Mouse (Mus musculus) CH12.LX (cell line): Measurements from ENCODE around the gene Rel. TPM values are rescaled to one million over a fixed set of nuclear protein-coding genes. Genes with fewer than 3 reads are reported as not detected.
"Not testable (repeated sequence)": the region's sequence is repeated elsewhere in the genome, so short reads cannot be mapped to it uniquely, and the experiment has no call there.

Experiments used
- DNase-seq: peaks from one replicate; pipeline ENCODE4 v3.0.0-alpha.2; 2013; ENCODE audit errors: extremely low read depth
- H3K27ac ChIP-seq: 2 replicates; pipeline ENCODE4 v1.5.1; 2012; ENCODE audit warnings: low read depth, mild to moderate bottlenecking, control low read depth, moderate library complexity; ENCODE audit not compliant: insufficient read depth
- H3K27me3 ChIP-seq: replicated peaks from 2 replicates; pipeline ENCODE3; 2012; ENCODE audit warnings: inconsistent platforms
- H3K36me3 ChIP-seq, 2 experiments: replicated peaks in 1 of 2; 2 replicates each; pipeline versions ENCODE3 to v1.6.1; 2012; ENCODE audit warnings: inconsistent platforms in 1 of 2, low read length in 1 of 2, mild to moderate bottlenecking in 1 of 2, mixed read lengths in 1 of 2, moderate library complexity in 1 of 2; ENCODE audit not compliant: control insufficient read depth in 1 of 2, insufficient read depth in 1 of 2
- H3K4me1 ChIP-seq, 2 experiments: 2 replicates each; pipeline ENCODE4 v1.6.1; 2012; ENCODE audit warnings: inconsistent platforms in 1 of 2, moderate library complexity in 1 of 2; ENCODE audit not compliant: insufficient read depth in 2 of 2, control insufficient read depth in 1 of 2
- H3K4me2 ChIP-seq: 2 replicates; pipeline ENCODE4 v1.6.1; 2012; ENCODE audit warnings: low read depth, mild to moderate bottlenecking, control low read depth; ENCODE audit not compliant: poor library complexity, insufficient read depth, severe bottlenecking
- H3K4me3 ChIP-seq, 3 experiments: fragments of 150-350 bp in 1 of 3; sonication (generic) in 1 of 3; replicated peaks in 1 of 3; 2 replicates each; pipeline versions ENCODE3 to v1.5.1; 2011 to 2012; ENCODE audit warnings: low read depth in 2 of 3, low read length in 2 of 3, mild to moderate bottlenecking in 2 of 3, moderate library complexity in 2 of 3, control low read depth in 1 of 3, improper control_type of control experiment in 1 of 3, inconsistent platforms in 1 of 3, mixed read lengths in 1 of 3; ENCODE audit not compliant: poor library complexity in 1 of 3
- H3K79me2 ChIP-seq: replicated peaks from 2 replicates; pipeline ENCODE4 v1.6.1; 2012; ENCODE audit warnings: mild to moderate bottlenecking, moderate library complexity; ENCODE audit not compliant: control insufficient read depth, poor library complexity, insufficient read depth, severe bottlenecking; ENCODE audit errors: extremely low read depth
- H3K9ac ChIP-seq: 2 replicates; pipeline ENCODE4 v1.6.1; 2012; ENCODE audit warnings: low read depth, mild to moderate bottlenecking, control low read depth, moderate library complexity; ENCODE audit not compliant: insufficient read depth
- H3K9me3 ChIP-seq: replicated peaks from 2 replicates; pipeline ENCODE3; 2012; ENCODE audit warnings: low read length, inconsistent platforms, mixed read lengths
- BHLHE40 ChIP-seq: IDR thresholded peaks from 2 replicates; pipeline ENCODE4 v1.6.1; 2011; ENCODE audit warnings: mild to moderate bottlenecking, low read depth, low read length, improper control_type of control experiment
- CHD2 ChIP-seq: IDR thresholded peaks from 2 replicates; pipeline ENCODE4 v1.6.1; 2011; ENCODE audit warnings: low read length, improper control_type of control experiment
- EP300 ChIP-seq: IDR thresholded peaks from 2 replicates; pipeline ENCODE4 v1.6.1; 2011; ENCODE audit warnings: low read length, improper control_type of control experiment
- ETS1 ChIP-seq: conservative IDR thresholded peaks from 2 replicates; pipeline ENCODE4 v1.6.1; 2012; ENCODE audit warnings: low read depth, mild to moderate bottlenecking, inconsistent platforms, low read length, improper control_type of control experiment, moderate library complexity
- GABPA ChIP-seq: IDR thresholded peaks from 2 replicates; pipeline ENCODE4 v1.6.1; 2012; ENCODE audit warnings: low read depth, low read length, improper control_type of control experiment, inconsistent platforms; ENCODE audit not compliant: insufficient replicate concordance
- HCFC1 ChIP-seq: IDR thresholded peaks from 2 replicates; pipeline ENCODE4 v1.6.1; 2012; ENCODE audit warnings: low read depth, mild to moderate bottlenecking, inconsistent platforms, low read length, improper control_type of control experiment
- IRF4 ChIP-seq: IDR thresholded peaks from 2 replicates; pipeline ENCODE4 v1.6.1; 2014; ENCODE audit warnings: low read depth, mild to moderate bottlenecking, inconsistent platforms, low read length, improper control_type of control experiment
- JUND ChIP-seq: conservative IDR thresholded peaks from 2 replicates; pipeline ENCODE4 v1.6.1; 2011; ENCODE audit warnings: low read depth, low read length, improper control_type of control experiment
- MEF2A ChIP-seq: IDR thresholded peaks from 2 replicates; pipeline ENCODE4 v1.6.1; 2014; ENCODE audit warnings: low read depth, mild to moderate bottlenecking, inconsistent platforms, low read length, improper control_type of control experiment, borderline replicate concordance
- MXI1 ChIP-seq: IDR thresholded peaks from 2 replicates; pipeline ENCODE4 v1.6.1; 2011; ENCODE audit warnings: mild to moderate bottlenecking, low read depth, low read length, improper control_type of control experiment
- MYC ChIP-seq: IDR thresholded peaks from 2 replicates; pipeline ENCODE4 v1.6.1; 2011; ENCODE audit warnings: low read depth, mild to moderate bottlenecking, improper control_type of control experiment, low read length
- NELFE ChIP-seq: IDR thresholded peaks from 2 replicates; pipeline ENCODE4 v1.6.1; 2011; ENCODE audit warnings: low read depth, low read length, improper control_type of control experiment
- PAX5 ChIP-seq: IDR thresholded peaks from 2 replicates; pipeline ENCODE4 v1.6.1; 2012; ENCODE audit warnings: low read length, inconsistent platforms, mixed read lengths
- RAD21 ChIP-seq: IDR thresholded peaks from 2 replicates; pipeline ENCODE4 v1.6.1; 2011; ENCODE audit warnings: low read depth, mild to moderate bottlenecking, low read length, improper control_type of control experiment, moderate library complexity
- SIN3A ChIP-seq: IDR thresholded peaks from 2 replicates; pipeline ENCODE4 v1.6.1; 2012; ENCODE audit warnings: low read length, improper control_type of control experiment, inconsistent platforms
- TCF12 ChIP-seq: IDR thresholded peaks from 2 replicates; pipeline ENCODE4 v1.6.1; 2014; ENCODE audit warnings: low read depth, mild to moderate bottlenecking, inconsistent platforms, low read length, improper control_type of control experiment
- USF1 ChIP-seq: IDR thresholded peaks from 2 replicates; pipeline ENCODE4 v1.6.1; 2014; ENCODE audit warnings: low read depth, mild to moderate bottlenecking, inconsistent platforms, low read length, improper control_type of control experiment
- USF2 ChIP-seq: conservative IDR thresholded peaks from 2 replicates; pipeline ENCODE4 v1.6.1; 2011; ENCODE audit warnings: low read depth, low read length, improper control_type of control experiment
- ZNF384 ChIP-seq: IDR thresholded peaks from 2 replicates; pipeline ENCODE4 v1.6.1; 2012; ENCODE audit warnings: low read depth, low read length, improper control_type of control experiment, inconsistent platforms
- dilution Hi-C: fragments of 300-500 bp; cut with MboI; formaldehyde crosslinking; loops from 2 replicates; pipeline ENCODE4 v1.14.3; 2020; ENCODE audit warnings: low sequenced_read_pairs; ENCODE audit not compliant: extremely low pct_unique_long_range_greater_than_20kb, extremely low pct_ligation_motif_present
- in situ Hi-C: fragments of 300-500 bp; cut with MboI; formaldehyde crosslinking; loops from 3 replicates; pipeline ENCODE4 v1.14.3; 2019; ENCODE audit warnings: low sequenced_read_pairs, low pct_ligation_motif_present, low pct_unique_long_range_greater_than_20kb, mixed read lengths
- polyA plus RNA-seq: library from polyadenylated mRNA; unstranded; fragments of >175 nt; gene quantifications from 2 replicates; pipeline ENCODE4 v1.2.1, GENCODE M21; 2012; ENCODE audit warnings: low read depth; ENCODE audit not compliant: insufficient read length
- total RNA-seq, 2 experiments: library from RNA; depleted of rRNA; stranded (reverse); fragments of 300-350 nt in 1 of 2; fragments of >200 nt in 1 of 2; gene quantifications; 2 replicates each; pipeline ENCODE4 v1.2.3; 2012 to 2014

The Rel gene
- total and polyA plus RNA-seq, 3 experiments, result 26.2 to 38.1 (median 28.4) TPM

GRCm38 (mm10) chr11:23802256-23802655, 31.5 kb upstream of the Rel start:
- H3K9ac ChIP-seq, result no peak overlapping the region
- H3K79me2 ChIP-seq, result no peaks in the 10 kb centered on the region
- H3K4me2 ChIP-seq, result no peak overlapping the region
- no peaks in the 10 kb centered on the region for H3K9me3 ChIP-seq
- in situ Hi-C loops (no loop called here), dilution Hi-C loops (no loop called here)
- H3K4me3 ChIP-seq, result no peak overlapping the region
- no peak overlapping the region for H3K27ac ChIP-seq
- no peak for TF ChIP-seq USF2
- DNase-seq, result no peak
- H3K27me3 ChIP-seq, result no peaks in the 10 kb centered on the region
- peaks cover 17 to 19% of the 10 kb centered on the region in 2 experiments for H3K4me1 ChIP-seq
- H3K36me3 ChIP-seq, result no peaks in the 10 kb centered on the region

GRCm38 (mm10) chr11:23801851-23802250, 31.1 kb upstream of the Rel start:
- in situ Hi-C loops (no loop called here), dilution Hi-C loops (no loop called here)
- Histone ChIP-seq H3K36me3 (no peaks in the 10 kb centered on the region), H3K4me2 (no peak overlapping the region), H3K9me3 (no peaks in the 10 kb centered on the region), H3K4me1 (peaks cover 17 to 19% of the 10 kb centered on the region in 2 experiments), H3K9ac (no peak overlapping the region), H3K27me3 (no peaks in the 10 kb centered on the region), H3K79me2 (no peaks in the 10 kb centered on the region), H3K27ac (no peak overlapping the region), H3K4me3 (no peak overlapping the region)
- no peak for TF ChIP-seq PAX5
- no peak for TF ChIP-seq MXI1
- TF ChIP-seq GABPA, result no peak
- TF ChIP-seq USF1, result no peak
- no peak for TF ChIP-seq RAD21
- TF ChIP-seq ETS1, result no peak
- no peak for TF ChIP-seq JUND
- no peak for TF ChIP-seq CHD2
- no peak for TF ChIP-seq TCF12
- no peak for TF ChIP-seq NELFE
- no peak for DNase-seq

GRCm38 (mm10) chr11:23783677-23784076, 12.9 kb upstream of the Rel start:
- in situ Hi-C loops, H3K4me3 ChIP-seq, dilution Hi-C loops, H3K27me3 ChIP-seq, H3K36me3 ChIP-seq, H3K79me2 ChIP-seq, H3K9me3 ChIP-seq: not testable (repeated sequence)
- DNase-seq, result peak; percentile 54
- H3K27ac ChIP-seq, result 0 out of 2 replicates have a peak overlapping the region, but pooled peaks have one; percentile 19
- H3K4me1 ChIP-seq, result peaks cover 31 to 49% of the 10 kb centered on the region in 2 experiments
- peak overlapping the region; percentile 79 for H3K4me2 ChIP-seq
- peak overlapping the region; percentile 37; the same call in 1 of the 2 replicates for H3K9ac ChIP-seq
- TF ChIP-seq BHLHE40 (peak; percentile 43; the same call in 1 of the 2 replicates), MEF2A (0 out of 2 replicates have a peak, but pooled peaks have one; percentile 24), MXI1 (peak; percentile 78), MYC (peak; percentile 70; the same call in 1 of the 2 replicates), SIN3A (peak; percentile 64; the same call in 1 of the 2 replicates), ETS1 (peak; percentile 55), IRF4 (peak; percentile 64; the same call in 1 of the 2 replicates), EP300 (peak; percentile 51; the same call in 1 of the 2 replicates), ZNF384 (peak; percentile 95), HCFC1 (0 out of 2 replicates have a peak, but pooled peaks have one; percentile 30)
